Mouse (Mus musculus): ENCODE data around the gene Ppp6r1. TPM values are rescaled to one million over a fixed set of nuclear protein-coding genes. Genes with fewer than 3 reads are reported as not detected.
A peak's percentile ranks its signal among the peaks of the same experiment; 100 is the strongest.

The Ppp6r1 gene
- total RNA-seq, 1 experiment from 2014 or later: 155 TPM

DNA sequence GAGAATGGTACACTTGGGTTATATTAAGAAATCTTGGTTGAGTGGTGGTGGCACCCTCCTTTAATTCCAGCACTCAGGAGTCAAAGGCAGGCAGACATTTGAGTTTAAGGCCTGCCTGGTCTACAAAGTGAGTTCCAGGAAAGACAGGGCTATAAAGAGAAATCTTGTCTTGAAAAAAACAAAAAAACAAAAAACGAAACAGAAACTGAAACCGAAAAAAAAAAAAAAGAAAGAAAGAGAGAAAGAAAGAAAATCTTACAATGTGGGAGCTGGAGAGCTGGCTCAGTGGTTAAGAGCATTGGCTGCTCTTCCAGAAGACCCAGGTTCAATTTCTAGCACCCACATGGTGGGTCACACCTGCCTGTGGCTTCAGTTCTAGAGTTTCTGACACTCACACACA, 4.9 kb upstream of the Ppp6r1 start:
- ATAC-seq (replicated peaks in 1 of 2; ENCODE audit: insufficient read depth in 1 of 2, low FRiP score in 2 of 2, low TSS enrichment in 1 of 2, low read depth in 1 of 2, poor library complexity in 2 of 2, severe bottlenecking in 2 of 2): no peak

DNA sequence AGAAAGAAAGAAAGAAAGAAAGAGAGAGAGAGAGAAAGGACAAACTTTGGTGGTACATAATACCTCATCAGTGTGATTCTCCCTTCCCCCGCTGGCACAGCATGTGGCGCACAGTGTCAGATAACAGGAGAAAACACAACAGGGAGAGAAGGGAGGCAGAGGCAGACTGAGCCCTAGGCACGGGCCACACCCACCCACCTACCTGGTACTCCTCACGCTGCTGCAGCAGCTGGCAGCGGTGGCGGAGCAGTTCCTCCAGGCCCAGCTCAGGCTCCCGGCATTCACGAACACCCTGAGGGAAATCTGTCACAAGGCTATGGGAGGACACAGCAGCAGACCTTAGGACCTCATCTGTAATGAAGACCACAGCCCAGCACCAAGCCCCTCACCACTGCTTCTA, 4.4 kb upstream of the Ppp6r1 start:
- ATAC-seq (replicated peaks in 1 of 2; ENCODE audit: insufficient read depth in 1 of 2, low FRiP score in 2 of 2, low TSS enrichment in 1 of 2, low read depth in 1 of 2, poor library complexity in 2 of 2, severe bottlenecking in 2 of 2): no peak

DNA sequence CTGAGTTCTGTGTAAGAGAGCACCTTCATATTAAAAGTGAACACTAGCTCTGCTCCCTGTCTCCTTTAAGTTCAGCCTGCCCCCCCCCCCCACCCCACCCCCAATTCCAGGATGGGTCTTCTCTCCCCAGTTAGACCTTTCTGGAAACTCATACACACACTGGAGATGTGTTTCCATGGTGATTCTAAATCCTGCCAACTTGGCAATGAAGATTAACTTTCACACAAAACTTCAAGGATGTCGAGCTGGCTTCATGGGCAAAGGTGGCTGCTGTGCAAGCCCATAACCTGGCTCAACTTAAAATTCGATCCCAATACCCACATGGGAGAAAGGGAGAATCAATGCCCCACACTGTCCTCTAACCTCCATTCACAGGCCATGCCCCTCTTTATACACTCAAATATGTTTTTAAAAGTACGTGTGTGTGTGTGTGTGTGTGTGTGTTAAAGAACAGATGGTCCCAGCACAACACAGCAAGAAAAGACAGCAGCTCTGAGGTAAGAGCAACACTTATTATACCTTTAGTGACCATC, 1.2 kb upstream of the Ppp6r1 start:
- no peak for ATAC-seq (replicated peaks in 1 of 2; ENCODE audit: insufficient read depth in 1 of 2, low FRiP score in 2 of 2, low TSS enrichment in 1 of 2, low read depth in 1 of 2, poor library complexity in 2 of 2, severe bottlenecking in 2 of 2)

DNA sequence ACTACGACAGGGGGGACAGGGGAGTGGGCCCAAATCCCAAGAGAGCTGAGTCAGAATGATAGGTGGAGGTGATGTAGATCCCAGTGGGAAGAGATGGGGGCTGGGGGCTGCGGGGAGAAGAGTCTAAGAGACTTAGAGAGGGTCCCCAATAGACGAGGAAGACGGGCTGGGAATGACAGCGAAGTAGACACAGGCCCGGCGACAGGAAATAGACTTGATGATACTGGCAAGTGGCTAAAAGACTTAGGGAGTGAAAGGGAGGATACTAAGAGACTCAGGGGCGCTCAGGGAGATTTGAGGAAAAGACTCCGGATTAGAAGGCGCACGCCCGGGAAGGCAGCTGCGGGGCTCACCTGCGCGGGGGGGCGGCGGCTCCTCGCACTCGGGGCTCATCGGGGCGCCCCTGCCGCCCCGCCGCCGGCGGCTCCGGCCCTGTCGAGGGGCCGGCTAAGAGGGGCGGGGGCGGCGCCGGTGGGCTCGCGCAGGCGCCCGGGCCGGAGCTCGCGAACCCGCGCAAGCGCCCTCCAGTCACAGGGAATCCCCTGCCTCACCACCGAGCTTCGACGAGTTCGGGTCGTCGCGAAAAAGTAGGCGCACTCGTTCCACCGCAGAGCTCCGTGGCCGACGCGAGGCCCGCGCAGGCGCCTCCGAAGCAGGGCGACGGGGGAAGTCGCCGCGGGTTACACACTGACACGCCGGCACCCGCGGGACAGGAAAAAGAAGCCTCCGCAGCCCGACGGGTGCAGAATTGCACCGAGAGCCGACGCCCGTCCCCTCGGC, 501 bp downstream of the Ppp6r1 start:
- peak in 1 of 2 experiments; percentile 30; a peak in 2 of 4 replicates for ATAC-seq (replicated peaks in 1 of 2; ENCODE audit: insufficient read depth in 1 of 2, low FRiP score in 2 of 2, low TSS enrichment in 1 of 2, low read depth in 1 of 2, poor library complexity in 2 of 2, severe bottlenecking in 2 of 2)

DNA sequence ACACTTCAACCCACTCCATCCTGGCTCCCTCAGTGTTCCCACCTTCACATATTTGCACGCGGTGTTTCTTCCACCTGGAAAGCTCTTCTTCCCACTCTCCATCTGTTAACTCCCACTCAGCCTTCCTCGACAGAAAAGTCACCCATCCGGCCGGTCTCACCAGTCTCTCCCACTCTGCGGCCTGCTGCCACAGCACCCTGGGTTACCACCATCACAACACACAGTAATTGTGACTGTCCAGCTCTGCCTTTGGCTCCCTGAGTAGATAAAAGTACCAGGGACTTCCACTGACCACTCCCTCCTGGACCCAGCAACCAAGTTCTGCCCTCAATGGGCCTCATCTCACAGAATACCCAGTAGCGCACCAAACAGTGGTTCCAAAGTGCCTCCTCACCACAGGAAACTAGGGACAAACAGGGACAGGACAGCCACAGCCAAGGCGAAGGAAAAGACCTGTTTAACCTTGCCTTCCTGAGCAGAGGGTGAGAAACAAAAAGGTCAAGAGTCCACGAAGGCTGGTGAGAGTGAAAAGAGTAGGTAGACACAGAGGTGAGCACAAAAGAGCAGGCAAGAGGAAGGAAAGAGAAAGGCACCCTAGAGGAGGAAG, 1.2 kb downstream of the Ppp6r1 start:
- ATAC-seq (replicated peaks in 1 of 2; ENCODE audit: insufficient read depth in 1 of 2, low FRiP score in 2 of 2, low TSS enrichment in 1 of 2, low read depth in 1 of 2, poor library complexity in 2 of 2, severe bottlenecking in 2 of 2): no peak

DNA sequence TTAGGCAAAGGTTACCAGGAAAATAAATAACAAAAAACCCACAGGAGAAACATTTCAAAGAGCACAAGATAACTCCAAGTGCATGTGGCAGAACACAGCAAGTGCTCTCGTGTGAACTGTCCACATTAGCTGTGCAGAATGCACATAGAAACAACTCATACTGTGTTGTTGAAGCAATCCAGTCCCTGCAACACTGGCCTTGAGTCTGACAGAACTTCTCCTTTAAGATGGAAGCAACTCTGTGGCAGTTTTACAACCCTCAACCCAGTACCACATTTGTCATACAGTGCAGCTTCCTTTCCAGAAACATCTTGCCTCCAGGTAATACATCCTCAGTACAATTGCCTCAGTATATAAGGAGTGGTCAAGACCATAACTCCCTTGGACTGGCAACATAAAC, 2.0 kb downstream of the Ppp6r1 start:
- no peak for ATAC-seq (replicated peaks in 1 of 2; ENCODE audit: insufficient read depth in 1 of 2, low FRiP score in 2 of 2, low TSS enrichment in 1 of 2, low read depth in 1 of 2, poor library complexity in 2 of 2, severe bottlenecking in 2 of 2)

DNA sequence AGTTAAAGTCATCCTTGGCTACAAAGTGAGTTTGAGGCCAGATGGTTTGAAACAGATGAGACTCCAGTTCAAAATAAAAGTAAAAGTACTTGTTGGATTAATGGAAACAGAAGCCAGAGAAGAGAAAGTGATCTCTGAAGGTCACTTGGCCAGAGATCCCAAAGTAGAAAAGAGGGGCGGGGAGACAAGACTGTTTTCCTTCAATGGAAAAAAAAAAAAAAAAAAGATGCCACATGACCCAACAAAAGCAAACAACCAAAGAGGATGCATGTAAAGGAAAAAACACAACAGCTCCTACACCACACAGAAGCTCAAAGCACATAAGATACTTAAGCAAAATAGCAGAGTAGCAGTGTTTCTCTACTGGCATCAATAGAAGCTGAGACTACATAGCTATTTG, 2.9 kb downstream of the Ppp6r1 start:
- no peak for ATAC-seq (replicated peaks in 1 of 2; ENCODE audit: insufficient read depth in 1 of 2, low FRiP score in 2 of 2, low TSS enrichment in 1 of 2, low read depth in 1 of 2, poor library complexity in 2 of 2, severe bottlenecking in 2 of 2)

DNA sequence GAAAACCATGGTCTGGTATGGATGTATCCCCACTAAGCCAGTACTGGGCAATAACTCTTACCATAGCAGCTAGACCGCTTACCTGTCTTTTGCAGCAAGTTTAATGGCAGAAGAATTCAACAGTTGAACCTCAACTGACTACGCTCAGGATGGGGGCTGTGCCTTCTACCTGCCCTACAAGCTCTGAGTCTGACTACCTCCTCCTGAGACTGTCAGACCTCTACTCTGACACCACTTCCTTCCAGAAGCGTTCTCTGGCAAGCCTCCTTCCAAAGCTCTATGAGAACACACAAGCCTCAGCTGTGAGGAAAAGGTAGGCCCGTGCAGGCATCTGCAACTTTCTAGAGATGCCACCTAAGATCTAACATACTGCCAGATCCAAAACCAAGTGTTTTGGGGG, 3.4 kb downstream of the Ppp6r1 start:
- no peak for ATAC-seq (replicated peaks in 1 of 2; ENCODE audit: insufficient read depth in 1 of 2, low FRiP score in 2 of 2, low TSS enrichment in 1 of 2, low read depth in 1 of 2, poor library complexity in 2 of 2, severe bottlenecking in 2 of 2)

DNA sequence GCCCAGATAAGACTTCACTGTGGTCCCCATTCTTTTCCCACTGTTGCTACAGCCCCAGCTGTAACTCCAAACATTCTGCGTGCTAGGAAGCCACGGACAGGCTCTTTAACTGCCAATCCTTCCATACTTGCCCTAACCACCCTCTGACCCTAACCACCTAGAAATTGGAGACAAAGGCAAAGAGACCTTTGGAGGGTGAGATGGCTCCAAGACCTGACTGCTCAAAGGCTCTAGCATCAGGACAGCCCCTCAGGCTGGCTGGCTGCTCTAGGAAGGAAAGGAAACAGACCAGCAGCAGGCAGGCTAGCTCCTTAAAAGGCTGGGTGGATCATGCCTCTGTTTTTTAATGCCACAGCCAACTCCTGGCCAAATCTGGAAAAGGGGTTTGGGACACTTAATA, 4.6 kb downstream of the Ppp6r1 start:
- peak in 1 of 2 experiments; percentile 2; a peak in 1 of 4 replicates for ATAC-seq (replicated peaks in 1 of 2; ENCODE audit: insufficient read depth in 1 of 2, low FRiP score in 2 of 2, low TSS enrichment in 1 of 2, low read depth in 1 of 2, poor library complexity in 2 of 2, severe bottlenecking in 2 of 2)

DNA sequence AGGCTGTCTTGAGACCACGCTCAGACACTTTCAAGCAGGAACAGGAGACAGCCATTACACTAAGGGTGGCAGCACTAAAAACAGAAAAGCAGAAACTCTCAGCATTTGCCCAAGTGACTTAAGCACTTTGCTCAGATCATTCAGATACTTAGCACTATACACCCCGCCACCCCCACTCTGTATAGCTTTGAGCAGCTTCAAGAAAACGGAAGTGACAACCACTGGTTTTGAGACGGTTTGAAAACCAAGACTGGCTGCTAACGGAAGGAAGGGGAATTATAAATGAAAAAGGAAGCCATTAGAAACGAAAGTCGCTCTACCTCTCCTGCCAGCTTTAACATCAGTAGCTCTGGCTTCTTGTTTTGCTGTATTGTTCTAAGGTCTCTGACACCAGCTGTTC, 5.0 kb downstream of the Ppp6r1 start:
- ATAC-seq (replicated peaks in 1 of 2; ENCODE audit: insufficient read depth in 1 of 2, low FRiP score in 2 of 2, low TSS enrichment in 1 of 2, low read depth in 1 of 2, poor library complexity in 2 of 2, severe bottlenecking in 2 of 2): peak; percentile 80 to 84

DNA sequence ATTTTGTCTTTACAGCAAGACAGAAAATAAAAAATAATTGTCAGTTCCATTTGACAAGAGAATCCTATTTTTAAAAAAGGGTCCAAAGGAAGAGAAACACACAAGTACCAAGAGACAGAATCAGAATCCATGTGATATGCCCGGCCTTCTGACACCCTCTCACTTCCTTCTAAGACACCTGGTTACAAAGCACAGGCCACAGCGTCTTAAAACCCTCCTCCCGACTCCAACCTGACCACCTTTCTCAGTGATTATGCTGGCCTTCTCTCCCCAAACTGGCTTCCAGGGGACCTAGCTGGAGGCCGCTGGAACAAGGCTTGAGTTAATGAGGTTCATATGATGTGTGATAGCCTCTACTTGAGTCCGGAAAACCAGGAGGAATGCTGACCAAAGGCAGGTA, 5.5 kb downstream of the Ppp6r1 start:
- no peak for ATAC-seq (replicated peaks in 1 of 2; ENCODE audit: insufficient read depth in 1 of 2, low FRiP score in 2 of 2, low TSS enrichment in 1 of 2, low read depth in 1 of 2, poor library complexity in 2 of 2, severe bottlenecking in 2 of 2)

DNA sequence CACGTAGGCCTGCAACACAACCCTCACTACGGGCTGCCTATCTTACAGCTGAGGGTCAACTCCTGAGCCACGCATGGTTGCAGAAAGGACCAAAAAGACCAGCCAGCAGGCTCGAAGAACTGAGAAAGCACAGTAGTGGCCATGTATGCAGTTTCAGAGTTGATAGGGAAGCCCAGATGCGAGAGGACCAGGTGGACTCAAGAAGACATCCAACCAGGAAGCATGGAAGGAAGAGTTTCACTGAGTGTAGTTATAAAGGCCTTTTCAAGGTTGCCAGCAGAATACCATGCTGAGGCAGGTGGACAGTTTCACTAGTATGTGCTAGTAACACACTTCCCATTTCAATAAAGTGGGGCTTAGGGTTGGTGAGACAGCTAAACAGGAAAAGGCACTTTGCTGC, 6.1 kb downstream of the Ppp6r1 start:
- ATAC-seq (replicated peaks in 1 of 2; ENCODE audit: insufficient read depth in 1 of 2, low FRiP score in 2 of 2, low TSS enrichment in 1 of 2, low read depth in 1 of 2, poor library complexity in 2 of 2, severe bottlenecking in 2 of 2): no peak

DNA sequence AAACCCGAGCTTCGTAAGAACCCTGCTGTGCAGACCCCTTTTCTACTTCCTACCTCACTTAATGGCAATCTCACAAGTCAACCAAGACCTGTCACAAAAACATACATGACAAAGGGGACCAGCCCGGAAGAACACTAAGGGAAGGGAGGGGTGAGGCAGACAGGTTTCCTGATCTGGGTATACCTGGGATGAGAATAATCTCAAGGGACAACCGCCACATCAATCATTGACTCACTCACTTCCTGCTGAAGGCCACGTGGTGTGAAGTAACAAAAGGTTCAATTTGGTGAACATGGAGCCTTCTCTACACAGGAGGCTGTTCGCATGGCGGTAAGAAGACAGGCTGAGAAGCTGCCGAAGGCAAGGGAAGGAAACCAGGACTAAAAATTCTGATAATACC, 7.2 kb downstream of the Ppp6r1 start:
- peak; percentile 5 to 8; a peak in 2 of 4 replicates for ATAC-seq (replicated peaks in 1 of 2; ENCODE audit: insufficient read depth in 1 of 2, low FRiP score in 2 of 2, low TSS enrichment in 1 of 2, low read depth in 1 of 2, poor library complexity in 2 of 2, severe bottlenecking in 2 of 2)

DNA sequence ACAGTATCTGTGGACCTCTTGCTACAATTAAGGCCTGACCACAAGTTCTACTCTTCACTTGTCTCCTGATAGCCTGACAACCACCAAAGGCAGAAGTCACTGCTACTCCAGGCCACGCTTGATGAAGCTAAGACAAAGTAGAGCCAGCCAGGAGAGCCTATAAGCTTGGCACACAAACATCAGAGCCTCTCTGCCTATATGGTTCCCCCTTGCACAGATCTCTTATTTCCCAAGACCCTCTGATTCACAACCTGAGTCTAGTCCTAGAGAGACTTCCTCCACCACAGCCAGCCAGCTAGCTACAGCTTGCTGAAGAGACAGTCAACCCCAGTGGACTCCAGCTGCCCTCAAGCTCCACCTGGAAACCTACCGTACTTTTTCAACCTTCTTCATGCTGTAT, 10.8 kb downstream of the Ppp6r1 start:
- ATAC-seq (replicated peaks in 1 of 2; ENCODE audit: insufficient read depth in 1 of 2, low FRiP score in 2 of 2, low TSS enrichment in 1 of 2, low read depth in 1 of 2, poor library complexity in 2 of 2, severe bottlenecking in 2 of 2): no peak

DNA sequence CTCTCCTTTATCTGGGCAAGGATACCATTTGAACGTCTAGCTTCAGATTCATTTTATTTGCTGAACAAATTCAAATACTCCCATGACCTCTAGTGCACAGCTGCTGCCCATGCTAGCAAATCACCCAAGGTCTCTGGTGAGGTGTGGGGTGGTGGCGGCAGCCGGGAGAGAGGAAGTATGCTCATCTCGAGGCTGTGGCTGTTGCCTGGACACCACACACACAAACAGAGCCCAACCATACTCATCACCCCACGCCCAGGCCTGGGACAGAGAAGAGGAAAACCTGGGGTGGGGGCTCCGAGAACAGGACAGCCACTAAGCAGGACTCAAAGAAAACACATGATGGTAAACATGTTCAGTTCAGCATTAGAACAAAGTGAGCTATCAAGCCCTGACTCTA, 11.5 kb downstream of the Ppp6r1 start:
- peak; percentile 96 to 97 for ATAC-seq (replicated peaks in 1 of 2; ENCODE audit: insufficient read depth in 1 of 2, low FRiP score in 2 of 2, low TSS enrichment in 1 of 2, low read depth in 1 of 2, poor library complexity in 2 of 2, severe bottlenecking in 2 of 2)

DNA sequence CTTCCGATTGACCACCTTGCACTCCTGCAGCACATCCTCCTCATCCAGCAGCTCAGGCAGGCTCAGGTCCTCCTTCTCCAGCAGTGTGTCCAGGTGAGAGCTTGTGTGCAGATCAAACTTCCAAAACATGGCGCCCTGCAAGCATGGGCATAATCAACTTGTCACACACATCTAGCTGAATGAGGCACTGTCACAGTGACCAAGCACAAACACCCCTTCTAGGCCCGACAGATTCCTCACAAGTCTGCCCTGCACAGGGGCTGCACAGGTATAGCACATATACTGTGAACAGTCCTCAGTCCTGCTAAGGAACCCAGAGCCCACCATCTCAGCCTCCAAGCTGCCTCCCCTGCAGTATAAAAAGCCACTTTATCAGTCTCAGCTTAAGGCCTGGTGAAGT, 12.0 kb downstream of the Ppp6r1 start:
- ATAC-seq (replicated peaks in 1 of 2; ENCODE audit: insufficient read depth in 1 of 2, low FRiP score in 2 of 2, low TSS enrichment in 1 of 2, low read depth in 1 of 2, poor library complexity in 2 of 2, severe bottlenecking in 2 of 2): no peak

DNA sequence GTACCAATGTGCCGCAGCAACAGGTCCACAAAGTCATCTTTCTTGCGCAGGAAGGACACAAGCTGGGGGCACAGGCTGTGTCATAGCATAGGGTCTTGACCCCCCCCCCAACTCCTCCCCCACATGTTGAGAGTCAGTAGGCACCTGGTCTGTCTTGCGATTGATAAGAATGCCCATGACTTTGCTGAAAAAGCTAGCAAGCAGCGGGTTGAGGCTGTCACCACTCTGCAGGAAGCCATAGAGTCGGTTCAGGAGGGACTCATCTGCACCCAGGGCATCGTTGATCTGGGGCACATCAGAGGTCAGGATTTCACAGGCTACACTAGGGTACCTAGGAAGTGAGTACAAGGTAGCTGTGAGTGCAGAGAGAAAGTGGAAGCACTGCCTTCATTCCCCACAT, 15.6 kb downstream of the Ppp6r1 start:
- no peak for ATAC-seq (replicated peaks in 1 of 2; ENCODE audit: insufficient read depth in 1 of 2, low FRiP score in 2 of 2, low TSS enrichment in 1 of 2, low read depth in 1 of 2, poor library complexity in 2 of 2, severe bottlenecking in 2 of 2)

DNA sequence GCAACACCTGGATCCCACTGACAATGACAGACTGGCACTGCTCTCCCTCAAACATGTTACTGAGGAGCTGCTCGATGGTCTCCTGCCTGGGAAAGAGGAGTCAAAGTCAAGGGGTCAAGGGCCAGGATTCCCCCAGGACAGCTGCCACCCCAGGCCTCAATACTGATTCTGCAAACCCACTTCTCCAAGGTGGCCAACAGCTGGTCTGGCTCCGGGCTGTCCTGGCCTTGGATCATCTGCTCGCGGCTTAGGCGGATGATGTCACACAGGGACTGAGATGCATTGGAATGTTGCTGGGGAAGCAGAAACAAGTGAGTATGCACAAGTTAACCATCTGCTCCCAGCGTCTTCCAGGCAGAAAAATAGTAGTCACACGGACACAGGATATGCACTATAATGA, 16.9 kb downstream of the Ppp6r1 start:
- ATAC-seq (replicated peaks in 1 of 2; ENCODE audit: insufficient read depth in 1 of 2, low FRiP score in 2 of 2, low TSS enrichment in 1 of 2, low read depth in 1 of 2, poor library complexity in 2 of 2, severe bottlenecking in 2 of 2): no peak

DNA sequence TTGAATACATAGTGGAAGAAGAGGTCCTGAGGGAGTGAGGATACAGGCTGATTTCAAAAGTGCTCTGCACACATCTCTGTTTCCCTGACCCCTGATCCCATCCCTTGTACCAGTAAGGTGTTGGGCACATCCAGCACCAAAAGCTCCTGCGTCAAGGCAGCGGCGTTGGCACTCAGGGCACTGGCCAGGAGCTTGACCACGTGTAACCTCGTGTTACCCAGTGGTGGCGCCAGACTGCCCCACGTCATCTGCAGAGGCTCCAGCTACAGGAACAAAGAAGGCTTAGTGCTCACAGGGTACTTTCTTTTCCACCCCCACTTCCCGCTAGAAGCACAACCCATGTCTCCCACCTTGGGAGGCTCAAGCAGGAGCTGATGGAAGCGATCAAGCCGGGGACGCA, 17.7 kb downstream of the Ppp6r1 start:
- no peak for ATAC-seq (replicated peaks in 1 of 2; ENCODE audit: insufficient read depth in 1 of 2, low FRiP score in 2 of 2, low TSS enrichment in 1 of 2, low read depth in 1 of 2, poor library complexity in 2 of 2, severe bottlenecking in 2 of 2)

Measured in hematopoietic stem cell, adult 5-6 weeks (primary cell).